Mouse (Mus musculus): ENCODE data around the gene Grip1. TPM values are rescaled to one million over a fixed set of nuclear protein-coding genes. Genes with fewer than 3 reads are reported as not detected.

Gene Grip1
- 0.57 and 1.1 TPM in 2 replicates for polyA plus RNA-seq (2011; ENCODE audit: insufficient read length, low read depth, missing spikeins)

DNA sequence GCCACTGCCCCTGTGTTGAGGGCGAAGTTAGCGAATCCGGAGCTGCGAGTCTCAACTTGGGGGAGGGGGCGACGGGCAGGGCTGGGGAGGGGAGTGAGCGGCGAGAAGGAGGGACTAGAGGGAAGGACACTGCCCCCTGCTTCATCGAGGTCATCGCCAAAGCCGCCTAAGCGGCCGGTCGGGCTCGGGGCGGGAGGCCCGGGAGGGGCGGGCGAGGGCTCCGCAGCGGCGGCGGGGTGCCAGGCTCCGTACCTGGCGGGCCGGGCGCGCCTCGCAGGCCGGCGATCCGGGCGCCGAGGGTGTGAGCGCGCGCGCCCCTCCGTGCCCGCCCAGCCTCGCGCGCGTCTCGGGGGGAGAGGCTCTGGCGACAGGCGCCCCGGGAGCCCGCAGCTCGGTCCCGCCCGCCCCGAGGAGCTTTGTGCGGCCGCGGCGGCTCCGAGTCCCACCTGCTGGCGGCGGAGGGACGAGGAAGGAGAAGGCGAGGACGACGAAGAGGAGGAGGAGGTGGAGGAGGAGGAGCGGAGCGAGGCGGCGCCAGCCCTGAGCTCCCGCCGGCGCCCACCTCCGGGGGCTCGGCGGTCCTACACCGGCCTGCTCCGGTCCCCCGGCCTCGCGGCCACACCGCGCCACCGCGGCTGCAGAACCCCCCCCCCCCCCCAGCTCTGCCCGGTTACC lies at the start of gene Grip1:
TSS of gene Grip1 (plus strand) at position 400 of the 675 bp plus-strand sequence.
- H3K4me1 ChIP-seq (ENCODE audit: control insufficient read depth, insufficient read depth, low read length), result peaks cover 4% of the 10 kb centered on the region; the same call in 1 of the 2 replicates
- peak within 1 kb of the TSS; percentile 55 for H3K4me3 ChIP-seq (ENCODE audit: insufficient read depth, low read length)
- TF ChIP-seq POLR2A (IDR thresholded peaks at IDR 0.05; ENCODE audit: low read depth, low read length) (no peak), CTCF (IDR thresholded peaks at IDR 0.05; ENCODE audit: borderline replicate concordance, insufficient read depth, low read length) (no peak)
- no peak within 1 kb of the TSS for H3K27ac ChIP-seq (ENCODE audit: insufficient read depth, low read length)

DNA sequence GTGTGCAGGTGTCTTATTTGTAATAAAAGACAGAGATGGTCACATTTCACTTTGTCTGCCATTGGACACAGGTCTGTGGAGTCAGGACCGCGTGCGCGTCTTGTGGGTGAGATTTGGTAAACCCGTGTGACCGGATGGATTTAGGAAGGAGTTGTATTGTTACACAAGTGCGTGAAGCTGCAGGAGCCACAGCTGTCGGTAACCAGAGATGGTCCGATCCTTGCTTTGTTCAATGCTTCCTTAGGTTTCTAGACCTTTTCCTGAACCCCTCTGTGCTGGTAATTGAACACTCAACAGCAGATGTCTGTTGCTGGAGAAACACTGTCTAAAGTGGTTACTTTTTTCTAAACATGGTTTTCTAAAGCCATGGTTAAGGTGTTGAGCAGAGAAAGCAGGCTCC lies 48.5 kb upstream of the Grip1 start:
- peaks cover 5% of the 10 kb centered on the region for H3K4me1 ChIP-seq (ENCODE audit: control insufficient read depth, insufficient read depth, low read length)
- H3K27ac ChIP-seq (ENCODE audit: insufficient read depth, low read length), result no peak overlapping the region
- H3K4me3 ChIP-seq (ENCODE audit: insufficient read depth, low read length), result no peak overlapping the region
- TF ChIP-seq POLR2A (IDR thresholded peaks at IDR 0.05; ENCODE audit: low read depth, low read length), result no peak

DNA sequence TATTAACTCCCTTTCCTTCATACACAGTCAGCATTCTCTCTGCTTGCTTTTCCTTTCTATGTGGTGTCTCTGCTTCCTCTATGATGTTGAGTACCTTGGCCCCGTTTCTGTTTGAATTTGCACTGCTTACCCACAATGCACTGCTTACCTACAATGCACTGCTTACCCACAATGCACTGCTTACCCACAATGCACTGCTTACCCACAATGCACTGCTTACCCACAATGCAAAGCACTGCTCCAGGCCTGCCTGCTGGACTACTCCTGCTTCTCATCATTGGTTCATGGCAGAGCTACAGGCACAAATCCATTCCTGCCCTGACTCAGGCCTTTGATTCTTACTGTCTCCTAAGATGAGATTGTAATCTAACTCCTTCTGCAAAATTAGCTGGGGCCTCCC lies 48.0 kb upstream of the Grip1 start:
- TF ChIP-seq CTCF (IDR thresholded peaks at IDR 0.05; ENCODE audit: borderline replicate concordance, insufficient read depth, low read length) (no peak), POLR2A (IDR thresholded peaks at IDR 0.05; ENCODE audit: low read depth, low read length) (no peak)
- Histone ChIP-seq H3K27ac (ENCODE audit: insufficient read depth, low read length) (no peak overlapping the region), H3K4me3 (ENCODE audit: insufficient read depth, low read length) (no peak overlapping the region), H3K4me1 (ENCODE audit: control insufficient read depth, insufficient read depth, low read length) (peaks cover 5% of the 10 kb centered on the region)

DNA sequence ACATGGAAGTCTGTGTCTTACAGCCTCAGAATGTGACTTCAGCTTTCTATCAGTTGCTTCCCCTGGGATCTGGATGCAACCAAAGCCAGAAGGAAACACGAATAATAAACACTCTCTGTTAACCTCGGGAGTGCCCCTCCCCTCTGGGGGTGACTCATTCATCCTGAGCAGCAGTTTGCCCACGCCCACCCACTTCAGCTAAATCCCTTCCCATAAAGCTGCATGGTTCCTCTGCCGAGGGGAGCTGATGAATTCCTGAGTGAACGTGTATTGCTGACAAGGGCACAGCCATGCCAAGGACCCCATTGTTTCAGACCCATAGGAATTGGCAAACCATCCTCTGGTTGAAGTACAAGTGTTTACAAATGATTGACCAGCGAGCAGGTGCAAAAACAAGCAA lies 45.3 kb upstream of the Grip1 start:
- Histone ChIP-seq H3K4me1 (ENCODE audit: control insufficient read depth, insufficient read depth, low read length) (peaks cover 5% of the 10 kb centered on the region), H3K27ac (ENCODE audit: insufficient read depth, low read length) (no peak overlapping the region), H3K4me3 (ENCODE audit: insufficient read depth, low read length) (no peak overlapping the region)
- TF ChIP-seq POLR2A (IDR thresholded peaks at IDR 0.05; ENCODE audit: low read depth, low read length), result no peak
- no peak for TF ChIP-seq CTCF (IDR thresholded peaks at IDR 0.05; ENCODE audit: borderline replicate concordance, insufficient read depth, low read length)

DNA sequence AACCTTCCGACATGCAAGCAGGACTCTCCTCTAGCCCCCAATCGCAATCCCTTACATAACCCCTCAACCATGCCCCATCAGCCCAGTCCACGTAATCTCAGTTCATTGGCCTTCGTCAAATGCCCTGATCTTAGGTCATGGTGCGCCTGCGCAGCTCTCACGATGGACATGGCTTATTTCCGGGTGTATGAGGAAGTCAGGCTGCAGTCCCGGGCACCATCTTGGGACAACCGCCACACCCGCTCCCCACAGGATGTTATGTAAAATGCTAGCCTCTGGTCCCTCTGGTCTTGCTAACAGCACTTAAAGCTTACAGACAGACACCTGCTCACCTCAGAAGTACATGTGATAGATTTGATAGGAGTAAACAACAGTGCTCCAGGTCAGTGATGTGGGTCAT lies 40.4 kb upstream of the Grip1 start:
- H3K4me3 ChIP-seq (ENCODE audit: insufficient read depth, low read length), result no peak overlapping the region
- TF ChIP-seq CTCF (IDR thresholded peaks at IDR 0.05; ENCODE audit: borderline replicate concordance, insufficient read depth, low read length) (no peak), POLR2A (IDR thresholded peaks at IDR 0.05; ENCODE audit: low read depth, low read length) (no peak)
- H3K4me1 ChIP-seq (ENCODE audit: control insufficient read depth, insufficient read depth, low read length), result peaks cover under 1% of the 10 kb centered on the region; the same call in 1 of the 2 replicates
- H3K27ac ChIP-seq (ENCODE audit: insufficient read depth, low read length), result no peak overlapping the region

DNA sequence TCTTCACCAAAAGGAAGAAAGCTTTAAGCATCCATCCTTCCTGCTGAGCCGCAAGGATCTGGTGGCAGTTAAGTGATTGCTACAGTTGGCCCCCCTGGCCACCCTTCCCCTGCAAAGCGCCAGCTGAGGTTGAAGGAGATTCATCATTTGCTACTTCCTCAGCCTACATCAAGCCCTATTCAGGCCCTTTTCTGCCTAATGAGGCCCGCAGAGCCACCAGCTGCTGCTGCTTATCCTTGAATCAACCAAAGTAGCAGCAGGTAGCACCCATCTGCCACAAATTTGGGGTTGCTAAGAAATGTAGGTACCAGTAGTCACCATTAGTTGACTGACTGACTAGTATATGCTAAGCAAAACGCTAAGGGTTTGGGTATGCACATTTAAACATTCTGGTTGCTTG lies 38.5 kb upstream of the Grip1 start:
- Histone ChIP-seq H3K27ac (ENCODE audit: insufficient read depth, low read length) (no peak overlapping the region), H3K4me1 (ENCODE audit: control insufficient read depth, insufficient read depth, low read length) (no peaks in the 10 kb centered on the region), H3K4me3 (ENCODE audit: insufficient read depth, low read length) (no peak overlapping the region)
- TF ChIP-seq CTCF (IDR thresholded peaks at IDR 0.05; ENCODE audit: borderline replicate concordance, insufficient read depth, low read length) (no peak), POLR2A (IDR thresholded peaks at IDR 0.05; ENCODE audit: low read depth, low read length) (no peak)

DNA sequence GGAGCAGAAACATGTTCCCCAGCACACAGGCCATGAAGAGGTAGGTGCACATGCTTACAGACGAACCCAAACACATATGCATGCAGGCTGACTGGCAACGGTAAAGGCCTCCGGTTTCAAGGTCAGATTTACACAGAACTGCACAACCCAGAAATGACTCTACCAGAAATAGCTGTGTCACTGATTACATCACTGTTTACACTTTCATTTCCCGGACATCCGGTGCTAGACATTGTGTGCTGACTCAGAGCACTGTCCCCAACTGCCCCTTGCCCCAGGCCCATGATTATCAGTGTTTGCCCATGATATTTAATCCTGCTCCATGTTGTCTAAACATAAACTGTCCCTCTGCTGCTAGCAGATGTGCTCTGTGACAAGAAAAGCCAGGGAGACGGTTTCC lies 32.2 kb upstream of the Grip1 start:
- no peak overlapping the region for H3K4me3 ChIP-seq (ENCODE audit: insufficient read depth, low read length)
- TF ChIP-seq POLR2A (IDR thresholded peaks at IDR 0.05; ENCODE audit: low read depth, low read length), result no peak
- TF ChIP-seq CTCF (IDR thresholded peaks at IDR 0.05; ENCODE audit: borderline replicate concordance, insufficient read depth, low read length), result no peak
- H3K27ac ChIP-seq (ENCODE audit: insufficient read depth, low read length), result no peak overlapping the region
- H3K4me1 ChIP-seq (ENCODE audit: control insufficient read depth, insufficient read depth, low read length), result no peaks in the 10 kb centered on the region; the same call in 1 of the 2 replicates

DNA sequence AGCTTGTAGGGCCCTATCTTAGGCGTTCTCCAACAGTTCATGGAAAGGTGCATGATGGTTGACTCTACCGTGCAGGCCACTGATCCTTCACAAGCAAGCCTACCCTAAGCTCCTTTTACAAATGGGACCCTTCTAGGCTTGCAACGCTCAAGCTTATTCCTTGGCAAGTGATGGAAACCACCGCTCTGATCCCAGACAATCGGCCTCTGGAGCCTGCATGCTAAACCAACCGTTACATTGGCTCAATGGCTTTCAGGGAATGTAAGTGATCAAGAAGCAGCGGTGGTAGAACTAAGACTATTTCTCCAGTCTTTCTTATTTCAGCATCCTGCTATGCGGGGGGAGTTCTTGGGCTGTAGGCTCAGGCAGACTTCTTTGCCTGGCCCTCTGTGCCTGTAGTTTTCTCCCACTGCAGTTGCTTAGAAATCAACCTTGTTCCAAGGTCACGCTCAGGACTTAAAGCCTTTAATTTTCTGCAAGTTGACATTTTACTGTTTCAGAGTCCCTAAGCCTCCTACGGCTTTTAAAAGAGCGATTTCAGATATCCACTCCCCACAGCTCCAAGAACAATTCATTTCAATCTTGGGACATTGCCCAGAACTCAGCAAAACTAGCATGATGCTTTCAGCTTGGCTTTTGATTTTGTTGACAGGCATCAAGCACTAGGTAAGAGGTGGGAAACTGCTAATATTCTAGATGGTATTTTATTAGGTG lies 29.7 kb upstream of the Grip1 start:
- no peak overlapping the region for H3K4me3 ChIP-seq (ENCODE audit: insufficient read depth, low read length)
- no peaks in the 10 kb centered on the region; the same call in 1 of the 2 replicates for H3K4me1 ChIP-seq (ENCODE audit: control insufficient read depth, insufficient read depth, low read length)
- TF ChIP-seq POLR2A (IDR thresholded peaks at IDR 0.05; ENCODE audit: low read depth, low read length) (no peak), CTCF (IDR thresholded peaks at IDR 0.05; ENCODE audit: borderline replicate concordance, insufficient read depth, low read length) (no peak)
- no peak overlapping the region for H3K27ac ChIP-seq (ENCODE audit: insufficient read depth, low read length)

DNA sequence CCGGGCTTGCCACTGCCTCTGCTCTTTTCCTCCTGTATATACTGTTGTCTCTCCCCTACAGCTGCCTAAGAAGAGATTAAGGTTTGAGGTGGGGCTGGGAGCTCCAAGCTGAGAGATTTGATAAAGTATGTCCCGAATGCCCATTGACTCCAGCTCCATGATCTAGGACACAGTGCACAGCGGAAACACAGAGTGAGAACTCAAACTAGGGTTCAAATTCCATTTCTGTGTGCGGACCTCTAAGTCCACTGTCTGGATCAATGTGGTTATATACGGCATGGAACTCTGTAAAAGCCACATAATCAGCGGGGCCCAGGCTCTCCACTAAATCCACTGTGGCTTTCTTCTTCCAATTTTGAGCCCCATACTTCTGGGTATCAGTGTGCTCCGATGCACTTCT lies 26.0 kb upstream of the Grip1 start:
- TF ChIP-seq CTCF (IDR thresholded peaks at IDR 0.05; ENCODE audit: borderline replicate concordance, insufficient read depth, low read length) (no peak), POLR2A (IDR thresholded peaks at IDR 0.05; ENCODE audit: low read depth, low read length) (no peak)
- Histone ChIP-seq H3K4me1 (ENCODE audit: control insufficient read depth, insufficient read depth, low read length) (no peaks in the 10 kb centered on the region), H3K4me3 (ENCODE audit: insufficient read depth, low read length) (no peak overlapping the region), H3K27ac (ENCODE audit: insufficient read depth, low read length) (no peak overlapping the region)

DNA sequence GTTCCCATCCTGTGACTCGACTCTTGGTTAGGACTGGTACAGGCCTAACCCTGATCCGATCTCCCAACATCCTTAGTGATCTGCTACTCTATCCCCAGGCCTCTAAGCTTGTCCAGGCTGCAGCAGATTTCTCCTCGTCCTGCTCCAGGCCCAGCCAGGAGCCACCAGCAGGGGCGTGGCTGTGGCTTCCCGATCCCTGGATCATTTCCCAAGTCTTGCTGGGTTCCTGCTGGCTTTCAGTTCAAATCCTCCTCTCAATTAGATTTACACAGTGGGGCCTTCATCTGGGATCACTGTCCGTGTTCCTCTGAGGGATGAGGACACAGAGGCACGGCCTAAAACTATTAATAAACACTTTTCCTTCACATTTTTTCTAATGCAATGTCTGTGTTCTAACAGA lies 25.5 kb upstream of the Grip1 start:
- Histone ChIP-seq H3K27ac (ENCODE audit: insufficient read depth, low read length) (no peak overlapping the region), H3K4me3 (ENCODE audit: insufficient read depth, low read length) (no peak overlapping the region), H3K4me1 (ENCODE audit: control insufficient read depth, insufficient read depth, low read length) (no peaks in the 10 kb centered on the region)
- no peak for TF ChIP-seq POLR2A (IDR thresholded peaks at IDR 0.05; ENCODE audit: low read depth, low read length)
- no peak for TF ChIP-seq CTCF (IDR thresholded peaks at IDR 0.05; ENCODE audit: borderline replicate concordance, insufficient read depth, low read length)
